Mouse (Mus musculus): ENCODE data around the gene Diras1.
"Not testable (repeated sequence)": the region's sequence is repeated elsewhere in the genome, so short reads cannot be mapped to it uniquely, and the experiment has no call there.

DNA sequence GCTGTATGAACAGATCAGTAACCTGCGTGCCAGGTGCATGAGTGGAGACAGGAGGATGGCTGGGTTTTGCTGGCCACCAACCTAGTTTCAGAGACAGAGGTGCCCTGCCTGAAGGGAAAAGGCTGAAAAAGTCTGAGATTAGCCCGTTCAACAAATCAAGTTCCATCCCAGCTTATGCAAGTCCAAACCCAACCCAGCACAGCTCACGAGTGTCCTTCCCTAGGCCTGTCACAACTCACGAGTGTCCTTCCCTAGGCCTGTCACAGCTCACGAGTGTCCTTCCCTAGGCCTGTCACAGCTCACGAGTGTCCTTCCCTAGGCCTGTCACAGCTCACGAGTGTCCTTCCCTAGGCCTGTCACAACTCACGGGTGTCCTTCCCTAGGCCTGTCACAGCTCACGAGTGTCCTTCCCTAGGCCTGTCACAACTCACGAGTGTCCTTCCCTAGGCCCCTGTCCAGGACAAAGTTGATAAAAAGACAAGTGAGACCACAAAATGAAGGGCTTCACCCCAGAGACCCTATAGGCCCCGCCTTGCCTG, 30.4 kb upstream of the Diras1 start:
- TF ChIP-seq CTCF (conservative IDR thresholded peaks at IDR 0.05; ENCODE audit: insufficient read depth, insufficient read length, low read depth, low read length); POLR2A (IDR thresholded peaks at IDR 0.05; ENCODE audit: low read depth, low read length): not testable (repeated sequence)
